In genomic region chr2:104964492-104964891, GRCm38 (mm10) we compare ENCODE assay signal across 17 mouse cellular contexts. TPM values are rescaled to one million over a fixed set of nuclear protein-coding genes. Genes with fewer than 3 reads are reported as not detected.
A peak's percentile ranks its signal among the peaks of the same experiment; 100 is the strongest.
DNase-seq lines count a peak whose midpoint lies in the region; ATAC-seq lines count a peak whose summit lies in the region.
"Had no signal": no experiment of that assay in that cellular context is flagged by ENCODE, and none has a peak within 500 bp of the region (broad histone marks: within the 10 kb centered on the region; RNA-seq: fewer than 3 reads in every experiment).

No protein-coding gene starts in this region.

- no peak for ATAC-seq in limb, embryonic 11.5 days (ENCODE audit: insufficient number of reproducible peaks, low FRiP score, low TSS enrichment, low read depth)
- ATAC-seq in embryonic facial prominence, embryonic 11.5 days (replicated peaks; ENCODE audit: insufficient number of reproducible peaks, low FRiP score, low TSS enrichment, low read depth): no peak
- ATAC-seq in heart, embryonic 16.5 days (replicated peaks; ENCODE audit: extremely low read depth, insufficient read depth, low FRiP score): peak; percentile 93
- no peak for ATAC-seq in forebrain, embryonic 13.5 days
- ATAC-seq in forebrain, embryonic 12.5 days (ENCODE audit: low FRiP score): no peak
- ATAC-seq: hindbrain, postnatal 0 days had no signal

- H3K9me3 ChIP-seq in limb, embryonic 11.5 days (ENCODE audit: control insufficient read depth, low read length): no peaks in the 10 kb centered on the region
- H3K9me3 ChIP-seq in limb, embryonic 10.5 days (replicated peaks): no peaks in the 10 kb centered on the region
- H3K9me3 ChIP-seq in embryonic facial prominence, embryonic 11.5 days (replicated peaks; ENCODE audit: control insufficient read depth, low read length): no peaks in the 10 kb centered on the region
- H3K9me3 ChIP-seq in heart, embryonic 16.5 days (replicated peaks; ENCODE audit: control insufficient read depth, low read length): no peaks in the 10 kb centered on the region
- no peaks in the 10 kb centered on the region for H3K9me3 ChIP-seq in forebrain, embryonic 13.5 days (replicated peaks)
- no peaks in the 10 kb centered on the region for H3K9me3 ChIP-seq in forebrain, embryonic 12.5 days
- H3K9me3 ChIP-seq: kidney, embryonic 15.5 days; limb, embryonic 15.5 days; neural tube, embryonic 12.5 days had no signal

- DNase-seq in limb, embryonic 11.5 days (ENCODE audit: low spot score): peak; percentile 27
- no peak for DNase-seq in limb, embryonic 10.5 days (ENCODE audit: low spot score)
- DNase-seq in embryonic facial prominence, embryonic 11.5 days (ENCODE audit: low spot score): peak; percentile 15
- DNase-seq in urinary bladder, adult 2 months (ENCODE audit: low spot score): no peak
- DNase-seq: adrenal gland, postnatal 10 days; B cell, adult 2 months; cerebellum, adult 2 months; lung, adult 18-20 months; thymus, postnatal 14 days had no signal

- H3K4me1 ChIP-seq in limb, embryonic 11.5 days (ENCODE audit: control insufficient read depth, insufficient read depth, low read length): no peaks in the 10 kb centered on the region
- H3K4me1 ChIP-seq in limb, embryonic 10.5 days: peaks cover 3% of the 10 kb centered on the region; the same call in 1 of the 2 replicates
- no peaks in the 10 kb centered on the region for H3K4me1 ChIP-seq in embryonic facial prominence, embryonic 11.5 days (ENCODE audit: control insufficient read depth, insufficient read depth, low read length)
- H3K4me1 ChIP-seq in heart, embryonic 16.5 days (ENCODE audit: control insufficient read depth, insufficient read depth, low read length): peaks cover 6% of the 10 kb centered on the region; the same call in 1 of the 2 replicates
- H3K4me1 ChIP-seq in forebrain, embryonic 13.5 days: no peaks in the 10 kb centered on the region
- H3K4me1 ChIP-seq in forebrain, embryonic 12.5 days: no peaks in the 10 kb centered on the region
- H3K4me1 ChIP-seq: kidney, embryonic 15.5 days; limb, embryonic 15.5 days; neural tube, embryonic 12.5 days had no signal

- H3K9ac ChIP-seq in limb, embryonic 11.5 days (ENCODE audit: low read length): no peak overlapping the region
- no peak overlapping the region for H3K9ac ChIP-seq in embryonic facial prominence, embryonic 11.5 days (replicated peaks; ENCODE audit: low read length)
- H3K9ac ChIP-seq in heart, embryonic 16.5 days (ENCODE audit: low read length): no peak overlapping the region
- no peak overlapping the region for H3K9ac ChIP-seq in forebrain, embryonic 13.5 days
- H3K9ac ChIP-seq in forebrain, embryonic 12.5 days: no peak overlapping the region
- H3K9ac ChIP-seq: kidney, embryonic 15.5 days; limb, embryonic 15.5 days; neural tube, embryonic 12.5 days had no signal

- H3K4me2 ChIP-seq in limb, embryonic 11.5 days (ENCODE audit: low read depth, severe bottlenecking): no peak overlapping the region
- no peak overlapping the region for H3K4me2 ChIP-seq in embryonic facial prominence, embryonic 11.5 days (ENCODE audit: low read depth, low read length)
- H3K4me2 ChIP-seq in heart, embryonic 16.5 days (ENCODE audit: low read depth, low read length): no peak overlapping the region
- no peak overlapping the region for H3K4me2 ChIP-seq in forebrain, embryonic 13.5 days
- no peak overlapping the region for H3K4me2 ChIP-seq in forebrain, embryonic 12.5 days
- H3K4me2 ChIP-seq: kidney, embryonic 15.5 days; limb, embryonic 15.5 days; neural tube, embryonic 12.5 days had no signal

- no peaks in the 10 kb centered on the region for H3K27me3 ChIP-seq in limb, embryonic 11.5 days (ENCODE audit: control insufficient read depth, insufficient read depth, low read length)
- H3K27me3 ChIP-seq in limb, embryonic 10.5 days (ENCODE audit: low read depth, poor library complexity, severe bottlenecking): no peaks in the 10 kb centered on the region
- no peaks in the 10 kb centered on the region for H3K27me3 ChIP-seq in embryonic facial prominence, embryonic 11.5 days (ENCODE audit: control insufficient read depth, insufficient read depth, low read length)
- H3K27me3 ChIP-seq in heart, embryonic 16.5 days (ENCODE audit: control insufficient read depth, insufficient read depth, low read length): no peaks in the 10 kb centered on the region
- no peaks in the 10 kb centered on the region for H3K27me3 ChIP-seq in forebrain, embryonic 13.5 days
- H3K27me3 ChIP-seq in forebrain, embryonic 12.5 days: no peaks in the 10 kb centered on the region
- H3K27me3 ChIP-seq: kidney, embryonic 15.5 days; limb, embryonic 15.5 days; neural tube, embryonic 12.5 days had no signal

- WGBS in limb, embryonic 11.5 days: 6% methylated on average over 1 of the region's 1 CpGs
- WGBS in limb, embryonic 10.5 days: 13% methylated on average over 1 of the region's 1 CpGs
- WGBS in embryonic facial prominence, embryonic 11.5 days: 64% methylated on average over 1 of the region's 1 CpGs
- whole genome bisulfite sequencing in heart, embryonic 16.5 days: 28% methylated on average over 1 of the region's 1 CpGs
- 79% methylated on average over 1 of the region's 1 CpGs for WGBS in forebrain, embryonic 13.5 days
- WGBS in forebrain, embryonic 12.5 days: 87% methylated on average over 1 of the region's 1 CpGs

- H3K36me3 ChIP-seq in limb, embryonic 11.5 days (ENCODE audit: control insufficient read depth, insufficient read depth, low read length): no peaks in the 10 kb centered on the region
- no peaks in the 10 kb centered on the region for H3K36me3 ChIP-seq in limb, embryonic 10.5 days
- H3K36me3 ChIP-seq in embryonic facial prominence, embryonic 11.5 days (replicated peaks; ENCODE audit: control insufficient read depth, insufficient read depth, low read depth, low read length): no peaks in the 10 kb centered on the region
- no peaks in the 10 kb centered on the region for H3K36me3 ChIP-seq in heart, embryonic 16.5 days (ENCODE audit: control insufficient read depth, insufficient read depth)
- no peaks in the 10 kb centered on the region for H3K36me3 ChIP-seq in forebrain, embryonic 13.5 days (ENCODE audit: poor library complexity, severe bottlenecking)
- no peaks in the 10 kb centered on the region for H3K36me3 ChIP-seq in forebrain, embryonic 12.5 days (replicated peaks)
- H3K36me3 ChIP-seq: kidney, embryonic 15.5 days; limb, embryonic 15.5 days; neural tube, embryonic 12.5 days had no signal

- no peak overlapping the region for H3K4me3 ChIP-seq in limb, embryonic 11.5 days (ENCODE audit: low read depth, low read length)
- no peak overlapping the region for H3K4me3 ChIP-seq in limb, embryonic 10.5 days
- no peak overlapping the region for H3K4me3 ChIP-seq in embryonic facial prominence, embryonic 11.5 days (ENCODE audit: low read depth, low read length)
- H3K4me3 ChIP-seq in heart, embryonic 16.5 days (ENCODE audit: low read length): no peak overlapping the region
- H3K4me3 ChIP-seq in forebrain, embryonic 13.5 days: no peak overlapping the region
- no peak overlapping the region for H3K4me3 ChIP-seq in forebrain, embryonic 12.5 days (replicated peaks)
- H3K4me3 ChIP-seq: kidney, embryonic 15.5 days; limb, embryonic 15.5 days; neural tube, embryonic 12.5 days had no signal

- no peak overlapping the region for H3K27ac ChIP-seq in limb, embryonic 11.5 days (replicated peaks; ENCODE audit: low read depth, low read length)
- no peak overlapping the region for H3K27ac ChIP-seq in limb, embryonic 10.5 days
- no peak overlapping the region for H3K27ac ChIP-seq in embryonic facial prominence, embryonic 11.5 days (replicated peaks; ENCODE audit: low read depth, low read length)
- H3K27ac ChIP-seq in heart, embryonic 16.5 days (ENCODE audit: low read length): no peak overlapping the region
- no peak overlapping the region for H3K27ac ChIP-seq in forebrain, embryonic 13.5 days
- no peak overlapping the region for H3K27ac ChIP-seq in forebrain, embryonic 12.5 days
- H3K27ac ChIP-seq: hindbrain, postnatal 0 days; kidney, embryonic 15.5 days; limb, embryonic 15.5 days; neural tube, embryonic 12.5 days; stomach, postnatal 0 days had no signal

RNA-seq across cellular contexts. Expression of gene Eif3m, which starts 52.4 kb away (rescaled TPM):
- polyA plus RNA-seq in limb, embryonic 11.5 days (2014; fragmentation: Nextera tagmentation; extraction: Ambion mirVana): 330 and 332 TPM in 2 replicates
- polyA plus RNA-seq in limb, embryonic 10.5 days (2016; fragmentation: Nextera tagmentation; extraction: Ambion mirVana): 321 and 364 TPM in 2 replicates
- polyA plus RNA-seq in embryonic facial prominence, embryonic 11.5 days (2014; fragmentation: Nextera tagmentation; extraction: Ambion mirVana): 342 and 351 TPM in 2 replicates
- polyA plus RNA-seq in heart, embryonic 16.5 days (2015; fragmentation: Nextera tagmentation; extraction: Ambion mirVana): 197 and 214 TPM in 2 replicates
- 248 and 255 TPM in 2 replicates for polyA plus RNA-seq in forebrain, embryonic 13.5 days (2015; fragmentation: Nextera tagmentation; extraction: Ambion mirVana)
- polyA plus RNA-seq in forebrain, embryonic 12.5 days (2016; fragmentation: Nextera tagmentation; extraction: Ambion mirVana): 242 and 248 TPM in 2 replicates
- polyA plus RNA-seq in urinary bladder, adult 2 months (2012; rRNA removed): 148 and 152 TPM in 2 replicates

Comparison
In these comparisons a context has a peak if more than half of its experiments do, and no peak if none do; other contexts are left out.
1. DNase-seq: peak in limb, embryonic 11.5 days (single experiment) and embryonic facial prominence, embryonic 11.5 days (single experiment); none in limb, embryonic 10.5 days (single experiment) and urinary bladder, adult 2 months (single experiment).